Mouse (Mus musculus) bone marrow macrophage, adult 2 months (primary cell): ENCODE results near the gene Tbc1d10b.

Source experiments
- CTCF ChIP-seq: IDR thresholded peaks from 2 replicates; pipeline ENCODE4 v1.5.1; 2012; ENCODE audit warnings: low read depth, mild to moderate bottlenecking, low read length, moderate library complexity
- POLR2A ChIP-seq: IDR thresholded peaks from 2 replicates; pipeline ENCODE4 v1.6.1; 2012; ENCODE audit warnings: mild to moderate bottlenecking, low read depth, low read length, borderline replicate concordance

GRCm38 (mm10) chr7:127184720-127185119 lies 23.5 kb downstream of the Tbc1d10b start:
- TF ChIP-seq CTCF (no peak), POLR2A (no peak)
